Mouse (Mus musculus) testis, adult 2 months (tissue): ENCODE measurements around the gene Bhlhe23.

Experiments used
- CTCF ChIP-seq: fragments of 200-500 bp; IDR thresholded peaks from 2 replicates; pipeline ENCODE4 v1.5.1; 2012; ENCODE audit warnings: low read depth, mild to moderate bottlenecking, inconsistent platforms, low read length, moderate library complexity; ENCODE audit not compliant: control insufficient read depth, insufficient read depth, insufficient replicate concordance
- POLR2A ChIP-seq: fragments of 200-500 bp; IDR thresholded peaks from 2 replicates; pipeline ENCODE4 v1.6.1; 2012; ENCODE audit warnings: low read depth, mild to moderate bottlenecking, inconsistent platforms, low read length, moderate library complexity; ENCODE audit not compliant: control insufficient read depth

DNA sequence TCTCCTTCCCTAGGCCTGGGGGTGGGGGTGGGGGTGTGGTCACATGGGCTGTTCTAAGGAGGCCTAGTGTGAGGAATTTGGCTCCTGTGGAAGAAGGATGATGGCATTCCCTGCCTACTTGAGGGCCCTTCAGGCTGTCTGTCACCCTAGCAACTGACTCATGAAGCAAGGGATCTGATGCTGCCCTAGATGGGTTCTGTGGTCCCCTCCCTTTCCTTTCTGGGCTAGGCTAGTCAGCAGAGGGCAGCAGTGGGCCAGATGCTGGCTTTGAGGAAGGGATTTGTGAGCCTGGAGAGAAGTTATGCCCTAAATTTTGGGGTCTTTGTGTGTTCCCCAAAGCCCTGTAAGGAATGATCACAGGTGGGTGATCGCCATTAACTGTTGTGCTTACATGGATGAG lies 29.3 kb upstream of the Bhlhe23 start:
- TF ChIP-seq CTCF: peak; percentile 25; the same call in 1 of the 2 replicates
- no peak for TF ChIP-seq POLR2A
